ENCODE assay signal across 7 mouse cellular contexts in genomic region chr10:30810247-30810966, GRCm38 (mm10). TPM values are rescaled to one million over a fixed set of nuclear protein-coding genes. Genes with fewer than 3 reads are reported as not detected.
A peak's percentile ranks its signal among the peaks of the same experiment; 100 is the strongest.
DNase-seq lines count a peak whose midpoint lies in the region; ATAC-seq and TF ChIP-seq lines count a peak whose summit lies in the region.

No protein-coding gene starts in this region.

- peak; percentile 25 for DNase-seq in ES-CJ7 (ENCODE audit: low read depth, low spot score)
- peak; percentile 56 for DNase-seq in ZHBTc4 (ENCODE audit: low read depth, low spot score)
- peak; percentile 11 for DNase-seq in heart, postnatal 25 days (ENCODE audit: low spot score)
- DNase-seq in frontal cortex, postnatal 25 days (ENCODE audit: low spot score in 2 of 2), result no peak

- intact Hi-C loops in heart, postnatal 25 days (cut with DNase I), result loop anchor here (5.0 kb wide), 1 partner anchor 93 kb away; no protein-coding TSS in a partner anchor

- no peak for TF ChIP-seq CTCF in embryonic fibroblast, embryonic 13.5 days (IDR thresholded peaks at IDR 0.05; ENCODE audit: borderline replicate concordance, insufficient read depth, low read length)

- peak overlapping the region; percentile 54 for H3K4me2 ChIP-seq in limb, embryonic 13.5 days (replicated peaks)
- H3K4me2 ChIP-seq in midbrain, embryonic 16.5 days (ENCODE audit: low read length), result peak overlapping the region; percentile 51

- peak; percentile 55 for ATAC-seq in limb, embryonic 13.5 days (ENCODE audit: low FRiP score, low read depth)
- ATAC-seq in midbrain, embryonic 16.5 days, result peak; percentile 83

- H3K27me3 ChIP-seq in limb, embryonic 13.5 days, result no peaks in the 10 kb centered on the region
- no peaks in the 10 kb centered on the region for H3K27me3 ChIP-seq in midbrain, embryonic 16.5 days (ENCODE audit: control insufficient read depth, insufficient read depth, low read depth, low read length)

- H3K4me1 ChIP-seq in embryonic fibroblast, embryonic 13.5 days (ENCODE audit: control insufficient read depth, insufficient read depth, low read length), result no peaks in the 10 kb centered on the region
- H3K4me1 ChIP-seq in limb, embryonic 13.5 days, result no peaks in the 10 kb centered on the region
- no peaks in the 10 kb centered on the region for H3K4me1 ChIP-seq in midbrain, embryonic 16.5 days (ENCODE audit: control insufficient read depth, insufficient read depth, low read length)

- no peak for TF ChIP-seq POLR2A in embryonic fibroblast, embryonic 13.5 days (IDR thresholded peaks at IDR 0.05; ENCODE audit: low read depth, low read length)

- H3K9ac ChIP-seq in limb, embryonic 13.5 days, result no peak overlapping the region
- H3K9ac ChIP-seq in midbrain, embryonic 16.5 days (ENCODE audit: low read depth, low read length), result peak overlapping the region; percentile 66

- H3K27ac ChIP-seq in embryonic fibroblast, embryonic 13.5 days (ENCODE audit: insufficient read depth, low read length), result no peak overlapping the region
- H3K27ac ChIP-seq in limb, embryonic 13.5 days, result no peak overlapping the region
- H3K27ac ChIP-seq in midbrain, embryonic 16.5 days (ENCODE audit: low read length), result peak overlapping the region; percentile 60; the same call in 1 of the 2 replicates

- WGBS in limb, embryonic 13.5 days, result 45% methylated on average over 9 of the region's 9 CpGs
- 42% methylated on average over 9 of the region's 9 CpGs for WGBS in midbrain, embryonic 16.5 days

- H3K9me3 ChIP-seq in limb, embryonic 13.5 days, result no peaks in the 10 kb centered on the region
- H3K9me3 ChIP-seq in midbrain, embryonic 16.5 days (replicated peaks; ENCODE audit: control insufficient read depth, low read length, poor library complexity, severe bottlenecking), result no peaks in the 10 kb centered on the region

- H3K4me3 ChIP-seq in embryonic fibroblast, embryonic 13.5 days (ENCODE audit: insufficient read depth, low read length), result peak overlapping the region; percentile 61
- peak overlapping the region; percentile 40 for H3K4me3 ChIP-seq in limb, embryonic 13.5 days
- peak overlapping the region; percentile 50 for H3K4me3 ChIP-seq in midbrain, embryonic 16.5 days (ENCODE audit: low read depth, low read length)

- no peaks in the 10 kb centered on the region for H3K36me3 ChIP-seq in limb, embryonic 13.5 days
- no peaks in the 10 kb centered on the region for H3K36me3 ChIP-seq in midbrain, embryonic 16.5 days (ENCODE audit: control insufficient read depth, insufficient read depth, low read length)

RNA-seq across cellular contexts. Expression of gene Ncoa7, which starts 7.3 kb away (rescaled TPM):
- polyA plus RNA-seq in embryonic fibroblast, embryonic 13.5 days (2011; ENCODE audit: insufficient read length, low read depth, missing spikeins), result 12.1 and 17.4 TPM in 2 replicates
- 1 to 10 TPM; 4.2 to 5.3 TPM for total RNA-seq in heart, postnatal 25 days (2021)
- 8.3 and 10.3 TPM in 2 replicates for polyA plus RNA-seq in limb, embryonic 13.5 days (2015; fragmentation: Nextera tagmentation; extraction: Ambion mirVana)
- polyA plus RNA-seq in midbrain, embryonic 16.5 days (2015; fragmentation: Nextera tagmentation; extraction: Ambion mirVana), result 24.6 and 25.4 TPM in 2 replicates

RNA-seq across cellular contexts. Expression of gene Hey2, which starts 32.2 kb away (rescaled TPM):
- 2.7 and 3.6 TPM in 2 replicates for polyA plus RNA-seq in embryonic fibroblast, embryonic 13.5 days (2011; ENCODE audit: insufficient read length, low read depth, missing spikeins)
- total RNA-seq in heart, postnatal 25 days (2021), result 1 to 10 TPM; 5.9 to 6.4 TPM
- 2.6 and 3.3 TPM in 2 replicates for polyA plus RNA-seq in limb, embryonic 13.5 days (2015; fragmentation: Nextera tagmentation; extraction: Ambion mirVana)
- polyA plus RNA-seq in midbrain, embryonic 16.5 days (2015; fragmentation: Nextera tagmentation; extraction: Ambion mirVana), result 3.4 and 4.0 TPM in 2 replicates

Comparison
In these comparisons a context has a peak if more than half of its experiments do, and no peak if none do; other contexts are left out.
1. DNase-seq: peak in ES-CJ7 (single experiment), ZHBTc4 (single experiment) and heart, postnatal 25 days (single experiment); none in frontal cortex, postnatal 25 days (0 of 2).
2. Peak in every context shown above with its lines, with median percentiles within 50 percentile points of each other: H3K4me3 ChIP-seq.